25 mouse cellular contexts compared by ENCODE assay signal in the genomic region with DNA sequence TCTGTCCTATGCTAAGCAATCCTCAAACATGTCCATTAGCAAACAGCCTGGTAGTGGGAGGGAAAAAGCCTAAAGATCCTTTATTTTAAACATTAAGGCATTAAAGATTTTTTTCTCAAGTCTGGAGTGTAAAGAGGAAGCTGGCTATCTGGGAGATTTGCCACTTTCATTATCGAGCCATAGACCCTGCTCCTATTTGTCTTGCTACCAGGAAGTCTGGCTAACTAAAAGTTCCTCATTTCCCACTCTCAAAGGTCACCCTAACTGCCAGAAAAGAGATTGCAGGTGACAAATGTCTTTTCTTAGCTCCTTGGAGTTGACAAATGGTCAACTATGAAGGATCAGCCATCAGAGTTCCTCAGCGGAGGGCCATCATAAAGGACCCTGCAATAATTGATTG.
"Had no signal": no experiment of that assay in that cellular context is flagged by ENCODE, and none has a peak within 500 bp of the region (broad histone marks: within the 10 kb centered on the region; RNA-seq: fewer than 3 reads in every experiment).

No protein-coding gene starts in this region.

- H3K9ac ChIP-seq: heart, embryonic 12.5 days; hindbrain, embryonic 13.5 days; hindbrain, embryonic 15.5 days; kidney, embryonic 15.5 days; limb, embryonic 12.5 days; liver, embryonic 13.5 days had no signal

- H3K4me1 ChIP-seq: heart, embryonic 10.5 days; heart, embryonic 12.5 days; hindbrain, embryonic 13.5 days; hindbrain, embryonic 15.5 days; kidney, embryonic 15.5 days; limb, embryonic 10.5 days; limb, embryonic 12.5 days; liver, embryonic 13.5 days had no signal

- H3K36me3 ChIP-seq: heart, embryonic 10.5 days; heart, embryonic 12.5 days; hindbrain, embryonic 13.5 days; hindbrain, embryonic 15.5 days; kidney, embryonic 15.5 days; limb, embryonic 10.5 days; limb, embryonic 12.5 days; liver, embryonic 13.5 days had no signal

- ATAC-seq: hindbrain, postnatal 0 days; intestine, embryonic 16.5 days had no signal

- H3K9me3 ChIP-seq: heart, embryonic 10.5 days; heart, embryonic 12.5 days; hindbrain, embryonic 13.5 days; hindbrain, embryonic 15.5 days; kidney, embryonic 15.5 days; limb, embryonic 10.5 days; limb, embryonic 12.5 days; liver, embryonic 13.5 days had no signal

- H3K4me2 ChIP-seq: heart, embryonic 12.5 days; hindbrain, embryonic 13.5 days; hindbrain, embryonic 15.5 days; kidney, embryonic 15.5 days; limb, embryonic 12.5 days; liver, embryonic 11.5 days; liver, embryonic 13.5 days had no signal

- H3K4me3 ChIP-seq: heart, embryonic 10.5 days; heart, embryonic 12.5 days; hindbrain, embryonic 13.5 days; hindbrain, embryonic 15.5 days; kidney, embryonic 15.5 days; limb, embryonic 10.5 days; limb, embryonic 12.5 days; liver, embryonic 13.5 days had no signal

- H3K27ac ChIP-seq: heart, embryonic 10.5 days; hindbrain, embryonic 13.5 days; hindbrain, embryonic 15.5 days; hindbrain, postnatal 0 days; kidney, embryonic 15.5 days; kidney, postnatal 0 days; limb, embryonic 10.5 days; limb, embryonic 12.5 days; liver, embryonic 13.5 days had no signal

- H3K27me3 ChIP-seq: heart, embryonic 12.5 days; hindbrain, embryonic 13.5 days; hindbrain, embryonic 15.5 days; kidney, embryonic 15.5 days; limb, embryonic 12.5 days; liver, embryonic 13.5 days had no signal

- DNase-seq: gastrocnemius, postnatal 14 days; gastrocnemius, postnatal 36 days; heart, adult 18-20 months; heart, postnatal 10 days; heart, postnatal 4 days; kidney, adult 11 months; kidney, adult 2 months; kidney, adult 9 months; kidney, postnatal 14 days; kidney, postnatal 36 days; layer of hippocampus, adult 9-11 months; layer of hippocampus, postnatal 36 days; liver; liver, embryonic 13.5 days had no signal
